Mouse (Mus musculus): ENCODE results near the gene Pigt. TPM values are rescaled to one million over a fixed set of nuclear protein-coding genes. Genes with fewer than 3 reads are reported as not detected.

The Pigt gene
- total and polyA plus RNA-seq, 3 experiments = 31.3 to 51.3 (median 31.5) TPM

- Histone ChIP-seq H3K36me3 (ENCODE audit: control insufficient read depth, insufficient read depth, low read length) (no peaks in the 10 kb centered on the region), H3K4me3 (no peak overlapping the region), H3K9ac (ENCODE audit: low read depth, low read length) (no peak overlapping the region), H3K79me2 (replicated peaks; ENCODE audit: control insufficient read depth, insufficient read depth, low read length) (no peaks in the 10 kb centered on the region), H3K4me1 (ENCODE audit: control insufficient read depth, insufficient read depth, low read length) (peaks cover 16% of the 10 kb centered on the region), H3K27me3 (ENCODE audit: control insufficient read depth, insufficient read depth, low read length) (no peaks in the 10 kb centered on the region), H3K27ac (no peak overlapping the region; the same call in 1 of the 2 replicates)
- WGBS = 40% methylated on average over 14 of the region's 14 CpGs
- TF ChIP-seq POLR2A (IDR thresholded peaks at IDR 0.05; ENCODE audit: insufficient read depth, low read depth, low read length) = 0 out of 2 replicates have a peak, but pooled peaks have one; percentile 11
- peak; percentile 55; the same call in 1 of the 2 replicates for TF ChIP-seq EP300 (IDR thresholded peaks at IDR 0.05; ENCODE audit: insufficient read depth, low read depth, low read length)
- no peak for TF ChIP-seq CTCF (IDR thresholded peaks at IDR 0.05)
- peak in 1 of 2 experiments; percentile 62 for DNase-seq
- intact Hi-C loops (cut with DNase I) = no loop called here
Measured at GRCm38 (mm10) chr2:164453047-164453757, 44.1 kb upstream of the Pigt start.

DNA sequence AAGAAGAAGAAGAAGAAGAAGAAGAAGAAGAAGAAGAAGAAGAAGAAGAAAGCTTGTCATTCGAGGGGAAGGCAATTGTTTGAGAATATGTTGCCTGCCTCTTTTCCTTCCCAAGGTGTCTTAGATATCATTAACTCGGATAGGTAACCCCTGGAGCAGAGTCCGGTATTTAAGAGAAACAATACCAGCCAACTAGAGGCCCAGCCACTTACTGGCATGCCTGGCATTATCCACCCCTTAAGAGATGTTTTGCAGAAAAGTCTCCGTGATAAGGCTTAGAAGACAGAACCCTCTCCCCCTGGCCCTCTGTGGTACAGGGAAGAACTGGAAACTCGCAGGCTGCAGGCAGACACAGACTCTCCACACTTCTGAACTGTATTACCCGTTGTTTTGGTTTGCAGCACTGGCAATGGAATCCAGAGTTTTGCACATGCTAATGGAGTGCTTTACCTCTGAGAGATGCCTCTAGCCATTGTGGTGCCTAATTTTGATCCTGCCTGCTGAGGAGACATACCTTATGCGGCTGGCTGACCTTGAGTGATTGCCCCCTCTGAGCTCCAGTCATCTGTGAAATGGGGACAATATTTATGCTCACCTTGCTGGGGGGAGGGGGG is 43.3 kb upstream of the Pigt start:
- peak in 1 of 2 experiments; percentile 2 for DNase-seq

GRCm38 (mm10) chr2:164454846-164455245 is 42.5 kb upstream of the Pigt start:
- peak overlapping the region; percentile 53 for H3K27ac ChIP-seq
- H3K9ac ChIP-seq (ENCODE audit: low read depth, low read length) = no peak overlapping the region
- intact Hi-C loops (cut with DNase I) = no loop called here
- peaks cover 16% of the 10 kb centered on the region for H3K4me1 ChIP-seq (ENCODE audit: control insufficient read depth, insufficient read depth, low read length)
- no peak overlapping the region for H3K4me3 ChIP-seq
- no peaks in the 10 kb centered on the region for H3K27me3 ChIP-seq (ENCODE audit: control insufficient read depth, insufficient read depth, low read length)
- DNase-seq = peak; percentile 77 to 88
- H3K79me2 ChIP-seq (replicated peaks; ENCODE audit: control insufficient read depth, insufficient read depth, low read length) = no peaks in the 10 kb centered on the region
- no peaks in the 10 kb centered on the region for H3K36me3 ChIP-seq (ENCODE audit: control insufficient read depth, insufficient read depth, low read length)
- no peak for TF ChIP-seq POLR2A (IDR thresholded peaks at IDR 0.05; ENCODE audit: insufficient read depth, low read depth, low read length)
- no peak for TF ChIP-seq CTCF (IDR thresholded peaks at IDR 0.05)
- peak; percentile 90 for TF ChIP-seq EP300 (IDR thresholded peaks at IDR 0.05; ENCODE audit: insufficient read depth, low read depth, low read length)
- WGBS = 10% methylated on average over 10 of the region's 10 CpGs

More for the DNA sequence above, 43.3 kb upstream of the Pigt start:
- Histone ChIP-seq H3K36me3 (ENCODE audit: control insufficient read depth, insufficient read depth, low read length) (no peaks in the 10 kb centered on the region), H3K4me1 (ENCODE audit: control insufficient read depth, insufficient read depth, low read length) (peaks cover 16% of the 10 kb centered on the region), H3K4me3 (no peak overlapping the region), H3K27me3 (ENCODE audit: control insufficient read depth, insufficient read depth, low read length) (no peaks in the 10 kb centered on the region), H3K27ac (no peak overlapping the region), H3K9ac (ENCODE audit: low read depth, low read length) (no peak overlapping the region), H3K79me2 (replicated peaks; ENCODE audit: control insufficient read depth, insufficient read depth, low read length) (no peaks in the 10 kb centered on the region)
- TF ChIP-seq POLR2A (IDR thresholded peaks at IDR 0.05; ENCODE audit: insufficient read depth, low read depth, low read length) (no peak), CTCF (IDR thresholded peaks at IDR 0.05) (no peak), EP300 (IDR thresholded peaks at IDR 0.05; ENCODE audit: insufficient read depth, low read depth, low read length) (no peak)
- WGBS = 80% methylated on average over 7 of the region's 7 CpGs
- intact Hi-C loops (cut with DNase I) = no loop called here

DNA sequence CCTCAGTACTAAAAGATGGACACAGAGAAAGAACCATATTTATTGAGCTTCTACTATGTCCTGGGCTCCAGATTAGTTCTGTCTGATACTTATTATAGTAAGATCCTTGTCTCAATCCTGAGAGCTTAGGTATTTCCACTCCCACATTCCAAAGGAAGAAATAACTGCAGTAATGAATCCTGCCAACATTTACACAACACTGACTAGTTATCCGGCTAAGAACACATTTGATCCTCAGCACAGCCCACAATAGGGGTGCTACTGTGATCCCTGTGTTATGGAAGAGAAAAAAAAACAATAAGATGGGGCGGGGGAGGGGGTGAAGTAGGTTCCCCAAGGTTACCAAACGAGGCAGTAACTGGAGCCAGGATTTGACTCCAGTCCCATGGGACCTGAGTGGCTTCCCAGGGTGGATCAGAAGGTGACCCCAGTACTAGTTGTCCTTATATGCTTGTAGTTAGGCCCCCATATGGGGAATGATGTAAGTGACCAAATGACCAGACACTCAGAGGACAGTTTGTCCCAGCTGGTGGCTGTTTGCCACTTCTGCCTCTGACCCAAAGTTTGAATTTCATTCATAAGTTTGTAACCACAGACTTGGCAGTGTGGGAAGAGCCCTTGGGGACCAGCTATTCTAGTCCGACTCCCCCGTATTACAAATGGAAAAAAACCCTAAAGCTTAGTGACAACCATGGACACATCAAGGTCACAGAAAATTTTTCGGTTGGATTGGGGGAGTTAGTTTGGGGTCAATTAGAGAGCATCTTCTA is 41.7 kb upstream of the Pigt start:
- WGBS = 47% methylated on average over 6 of the region's 6 CpGs
- Histone ChIP-seq H3K79me2 (replicated peaks; ENCODE audit: control insufficient read depth, insufficient read depth, low read length) (no peaks in the 10 kb centered on the region), H3K27me3 (ENCODE audit: control insufficient read depth, insufficient read depth, low read length) (no peaks in the 10 kb centered on the region), H3K36me3 (ENCODE audit: control insufficient read depth, insufficient read depth, low read length) (no peaks in the 10 kb centered on the region), H3K9ac (ENCODE audit: low read depth, low read length) (no peak overlapping the region), H3K4me1 (ENCODE audit: control insufficient read depth, insufficient read depth, low read length) (peaks cover 16% of the 10 kb centered on the region), H3K4me3 (no peak overlapping the region), H3K27ac (peak overlapping the region; percentile 53)
- TF ChIP-seq CTCF (IDR thresholded peaks at IDR 0.05) = no peak
- 0 out of 2 replicates have a peak, but pooled peaks have one; percentile 14 for TF ChIP-seq EP300 (IDR thresholded peaks at IDR 0.05; ENCODE audit: insufficient read depth, low read depth, low read length)
- TF ChIP-seq POLR2A (IDR thresholded peaks at IDR 0.05; ENCODE audit: insufficient read depth, low read depth, low read length) = no peak
- intact Hi-C loops (cut with DNase I) = loop anchor here (2.0 kb wide), 1 partner anchor 39 kb away; no protein-coding TSS in a partner anchor
- peak; percentile 61 to 68 for DNase-seq

DNA sequence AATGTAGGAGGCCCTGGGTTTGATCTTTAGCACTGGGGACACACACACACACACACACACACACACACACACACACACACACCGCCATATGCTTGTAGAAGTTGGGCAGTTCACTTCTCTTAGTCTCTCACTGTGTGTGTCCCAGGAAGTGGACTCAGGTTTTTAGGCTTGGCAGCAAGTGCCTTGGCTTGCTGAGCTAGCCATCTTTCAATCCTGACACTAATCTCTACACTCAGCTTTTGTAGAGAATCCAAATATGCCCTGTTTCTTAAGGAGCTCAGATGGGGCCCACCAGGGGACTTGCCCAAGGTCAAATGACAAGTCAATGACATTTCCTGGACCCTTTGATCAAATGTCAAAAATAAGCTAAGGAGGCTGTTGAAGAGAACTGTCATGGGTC is 40.9 kb upstream of the Pigt start:
- WGBS = 83% methylated on average over 1 of the region's 1 CpGs
- DNase-seq = no peak
- Histone ChIP-seq H3K27ac (peak overlapping the region; percentile 43), H3K4me1 (ENCODE audit: control insufficient read depth, insufficient read depth, low read length) (peaks cover 16% of the 10 kb centered on the region), H3K79me2 (replicated peaks; ENCODE audit: control insufficient read depth, insufficient read depth, low read length) (no peaks in the 10 kb centered on the region), H3K27me3 (ENCODE audit: control insufficient read depth, insufficient read depth, low read length) (no peaks in the 10 kb centered on the region), H3K4me3 (no peak overlapping the region), H3K36me3 (ENCODE audit: control insufficient read depth, insufficient read depth, low read length) (no peaks in the 10 kb centered on the region), H3K9ac (ENCODE audit: low read depth, low read length) (no peak overlapping the region)
- intact Hi-C loops (cut with DNase I) = loop anchor here (2.0 kb wide), 1 partner anchor 40 kb away; no protein-coding TSS in a partner anchor
- TF ChIP-seq CTCF (IDR thresholded peaks at IDR 0.05) = no peak
- no peak for TF ChIP-seq EP300 (IDR thresholded peaks at IDR 0.05; ENCODE audit: insufficient read depth, low read depth, low read length)
- no peak for TF ChIP-seq POLR2A (IDR thresholded peaks at IDR 0.05; ENCODE audit: insufficient read depth, low read depth, low read length)
